Mouse (Mus musculus) gastrocnemius, postnatal 25 days (tissue): Measurements from ENCODE around the gene Vmn1r83. TPM values are rescaled to one million over a fixed set of nuclear protein-coding genes. Genes with fewer than 3 reads are reported as not detected.

ENCODE experiments used
- DNase-seq: peaks from one replicate; pipeline ENCODE4 v3.0.0; 2022
- long read RNA-seq, 2 experiments: library from polyadenylated mRNA; stranded (forward); transcript quantifications; one replicate each; pipeline ENCODE4 v2.0.0; 2021
- microRNA-seq, 2 experiments: library from miRNA; unstranded; fragments of <30 nt; microRNA quantifications; one replicate each; pipeline ENCODE4 v1.2.0; 2021; ENCODE audit warnings: borderline replicate concordance in 2 of 2
- total RNA-seq, 2 experiments: library from RNA; stranded (reverse); gene quantifications; 1 replicate in 1 of 2; 2 replicates in 1 of 2; pipeline ENCODE4 v1.2.3; 2021

The Vmn1r83 gene
- not detected for total RNA-seq
- long read RNA-seq, experiment 1, result 0 reads
- long read RNA-seq, experiment 2, result 0 reads

GRCm38 (mm10) chr7:12329381-12329780 is at the start of gene Vmn1r83:
Gene Vmn1r83 (minus strand): TSS chr7:12329481.
- no peak for DNase-seq

GRCm38 (mm10) chr7:12369173-12369572 is 39.9 kb upstream of the Vmn1r83 start, which contains the start of gene Vmn1r84:
Gene Vmn1r84 (minus strand): TSS chr7:12369273.
- no peak for DNase-seq

- no peak for DNase-seq
Observed at GRCm38 (mm10) chr7:12300130-12300529, 29.2 kb downstream of the Vmn1r83 start, which contains the start of gene Vmn1r82. Gene Vmn1r82 (plus strand): TSS chr7:12300430.

Small RNA genes lying within 50 kb of the gene (microRNA-seq; reads per million reads assigned to microRNA genes)
- gene Gm23521, result 0 reads per million in 2 experiments

Other genes with a start within 250 kb of the Vmn1r83 start
- not detected for gene Vmn1r78, start 179.2 kb downstream of the Vmn1r83 start, total RNA-seq
- gene Vmn1r79, start 158.2 kb downstream of the Vmn1r83 start, total RNA-seq, result not detected
- not detected for gene Vmn1r80, start 140.2 kb downstream of the Vmn1r83 start, total RNA-seq
- not detected for gene Vmn1r81, start 61.2 kb downstream of the Vmn1r83 start, total RNA-seq
- not detected for gene Vmn1r82, start 29.1 kb downstream of the Vmn1r83 start, total RNA-seq
- not detected for gene Vmn1r84, start 39.8 kb upstream of the Vmn1r83 start, total RNA-seq
- 1 to 10 TPM; 1.9 to 2.2 TPM for gene Zfp551, start 93.3 kb upstream of the Vmn1r83 start, total RNA-seq
- gene Zfp606, start 148.8 kb upstream of the Vmn1r83 start, total RNA-seq, result 1 to 10 TPM; 5.0 to 5.8 TPM
- gene 2900092C05Rik, start 183.0 kb upstream of the Vmn1r83 start, total RNA-seq, result not detected